Mouse (Mus musculus) layer of hippocampus, adult 2 months (tissue): ENCODE measurements at regions not wholly inside any gene's neighbourhood (a gene's known extent, or its start where the extent isn't known, plus 50 kb on each side); places are given as distances from the start of the nearest gene placed in this dataset.

Experiments used
- DNase-seq, 2 experiments: peaks; one replicate each; pipeline ENCODE4 v3.0.0; 2022; ENCODE audit warnings: low spot score in 2 of 2
- H3K27ac ChIP-seq: fragments of 200-600 bp; 2 replicates; pipeline ENCODE4 v1.8.1; 2022
- H3K4me3 ChIP-seq: fragments of 200-600 bp; 2 replicates; pipeline ENCODE4 v1.8.1; 2022; ENCODE audit warnings: mild to moderate bottlenecking
- CTCF ChIP-seq: fragments of 200-600 bp; conservative IDR thresholded peaks from 2 replicates; pipeline ENCODE4 v1.8.1; 2022; ENCODE audit warnings: antibody characterized with exemption, mild to moderate bottlenecking, moderate library complexity

- no peak for DNase-seq
- peak; percentile 82 for TF ChIP-seq CTCF
- Histone ChIP-seq H3K4me3 (no peak overlapping the region), H3K27ac (no peak overlapping the region)
Observed at GRCm38 (mm10) chrX:13224902-13225301, 55.9 kb upstream of the Ddx3x start.

GRCm38 (mm10) chrX:13226429-13226828, 54.3 kb upstream of the Ddx3x start:
- no peak for DNase-seq
- no peak for TF ChIP-seq CTCF
- Histone ChIP-seq H3K4me3 (no peak overlapping the region), H3K27ac (no peak overlapping the region)

GRCm38 (mm10) chrX:13229891-13230614, 50.7 kb upstream of the Ddx3x start:
- TF ChIP-seq CTCF, result peak; percentile 74
- peak in 1 of 2 experiments; percentile 43 for DNase-seq

GRCm38 (mm10) chrX:13230615-13231179, 50.1 kb upstream of the Ddx3x start:
- peak; percentile 50 for TF ChIP-seq CTCF
- peak overlapping the region; percentile 90 for H3K27ac ChIP-seq
- H3K4me3 ChIP-seq, result peak overlapping the region; percentile 60
- peak; percentile 70 to 90 for DNase-seq

More at GRCm38 (mm10) chrX:13229891-13230614, 50.7 kb upstream of the Ddx3x start:
- Histone ChIP-seq H3K4me3 (peak overlapping the region; percentile 60), H3K27ac (peak overlapping the region; percentile 90)
